Mouse (Mus musculus): ENCODE results near the gene Cradd.

GRCm38 (mm10) chr10:95246696-95247095 is 77.2 kb downstream of the Cradd start:
- no peak for TF ChIP-seq CTCF (IDR thresholded peaks at IDR 0.05; ENCODE audit: low read depth)
- no peak for TF ChIP-seq EP300 (IDR thresholded peaks at IDR 0.05; ENCODE audit: low read depth)
